Mouse (Mus musculus): ENCODE measurements around the gene Lrrc8d.

Lrrc8d gene

GRCm38 (mm10) chr5:105699141-105700069 lies at the start of gene Lrrc8d:
Lrrc8d (plus strand) TSS chr5:105699969.
- peak; percentile 79 for DNase-seq (ENCODE audit: low spot score)

- peak; percentile 57 for DNase-seq (ENCODE audit: low spot score)
Measured at GRCm38 (mm10) chr5:105650728-105651479, 48.9 kb upstream of the Lrrc8d start.

DNA sequence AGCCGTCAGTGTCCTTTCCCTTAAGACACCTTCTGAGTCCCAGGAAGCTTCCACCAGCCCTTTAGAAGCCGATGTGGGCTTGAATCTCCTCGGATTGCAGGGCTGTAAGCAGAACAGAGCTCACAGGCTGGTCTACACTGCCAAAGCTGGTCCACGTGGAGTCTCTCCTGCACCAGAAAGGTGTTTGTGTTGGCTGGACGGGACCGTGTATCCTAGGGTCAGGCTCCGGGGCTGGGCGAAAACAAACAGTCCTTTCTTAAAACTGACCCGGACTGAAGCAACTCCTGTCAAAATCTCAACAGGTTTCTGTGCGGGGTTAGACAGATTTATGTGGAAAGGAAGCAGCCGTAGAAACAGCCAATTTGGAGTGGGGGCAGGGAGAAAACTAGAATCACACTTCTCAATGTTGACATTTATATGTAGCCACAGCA lies 48.2 kb upstream of the Lrrc8d start:
- peak; percentile 57 for DNase-seq (ENCODE audit: low spot score)

DNA sequence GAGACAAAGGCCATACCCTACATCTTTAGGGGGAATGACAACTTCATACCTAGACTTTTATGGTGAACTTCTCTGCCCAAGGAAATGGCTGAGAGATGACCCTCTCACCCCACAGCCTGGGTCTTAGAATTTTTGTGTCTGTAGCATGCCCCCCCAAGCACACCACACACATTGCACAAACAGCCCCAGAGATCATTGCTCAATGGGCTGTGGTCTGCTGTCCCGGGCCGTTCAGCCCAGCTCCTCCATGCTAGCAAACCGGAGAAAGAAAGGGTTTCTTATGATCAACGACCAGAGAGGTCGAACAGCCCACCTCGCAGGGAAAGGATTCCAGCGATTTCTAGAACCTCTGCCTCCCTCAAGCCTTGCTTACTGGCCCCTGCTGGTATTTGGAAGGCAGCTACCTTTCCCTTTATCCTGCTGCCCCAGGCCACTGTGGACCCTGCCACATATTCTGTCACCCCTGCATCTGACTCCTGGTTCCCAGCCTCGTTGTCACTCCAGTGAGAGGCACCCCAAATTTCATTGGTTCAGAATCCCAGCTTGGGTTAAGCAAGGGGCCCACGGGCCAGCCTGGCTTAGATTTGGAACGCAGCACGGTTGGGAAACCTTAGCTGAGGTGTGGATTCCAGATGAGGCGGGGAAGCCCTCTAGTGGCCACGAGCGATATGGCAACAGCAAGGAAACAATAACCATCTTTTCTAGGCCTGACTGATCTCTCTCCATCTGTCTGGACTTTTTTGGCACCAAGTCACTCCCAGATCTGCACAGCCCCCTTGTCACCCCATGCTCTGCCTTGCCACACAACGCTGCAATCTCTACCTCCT lies 45.3 kb upstream of the Lrrc8d start:
- DNase-seq (ENCODE audit: low spot score) = peak; percentile 80

DNA sequence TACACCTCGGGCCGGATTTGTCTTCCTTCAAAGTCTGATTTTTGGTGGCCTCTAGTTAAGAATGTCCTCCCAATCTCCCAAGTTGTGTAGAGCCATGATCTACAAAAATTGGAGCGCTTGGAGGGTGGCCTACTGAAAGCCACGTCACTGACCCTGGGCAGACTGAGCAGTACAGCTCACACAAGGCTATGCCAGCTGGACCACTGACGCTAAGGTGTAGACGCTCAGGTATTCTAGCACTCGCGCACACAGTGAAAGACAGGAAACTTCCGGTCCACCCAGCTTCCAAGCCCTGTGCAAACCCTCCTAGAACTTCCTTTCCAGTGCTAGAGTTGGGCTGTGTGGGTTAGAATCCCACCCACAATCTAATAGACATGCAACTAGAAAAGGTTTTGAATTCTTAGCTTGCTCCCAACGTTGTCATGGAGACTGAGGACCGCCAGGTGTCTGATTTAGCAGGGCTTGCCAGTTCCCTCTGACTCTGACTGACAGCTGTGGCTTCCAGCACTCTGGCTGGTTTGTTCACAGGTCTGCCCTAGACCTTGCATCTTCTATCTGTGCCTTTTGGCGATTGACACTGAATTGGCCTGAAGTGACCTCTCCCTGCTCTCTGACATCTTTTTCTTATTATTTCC lies 44.6 kb upstream of the Lrrc8d start:
- no peak for DNase-seq (ENCODE audit: low spot score)

GRCm38 (mm10) chr5:105661894-105662293 lies 37.9 kb upstream of the Lrrc8d start:
- no peak for DNase-seq (ENCODE audit: low spot score)

- no peak for DNase-seq (ENCODE audit: low spot score)
Measured at GRCm38 (mm10) chr5:105666930-105667329, 32.8 kb upstream of the Lrrc8d start.

DNA sequence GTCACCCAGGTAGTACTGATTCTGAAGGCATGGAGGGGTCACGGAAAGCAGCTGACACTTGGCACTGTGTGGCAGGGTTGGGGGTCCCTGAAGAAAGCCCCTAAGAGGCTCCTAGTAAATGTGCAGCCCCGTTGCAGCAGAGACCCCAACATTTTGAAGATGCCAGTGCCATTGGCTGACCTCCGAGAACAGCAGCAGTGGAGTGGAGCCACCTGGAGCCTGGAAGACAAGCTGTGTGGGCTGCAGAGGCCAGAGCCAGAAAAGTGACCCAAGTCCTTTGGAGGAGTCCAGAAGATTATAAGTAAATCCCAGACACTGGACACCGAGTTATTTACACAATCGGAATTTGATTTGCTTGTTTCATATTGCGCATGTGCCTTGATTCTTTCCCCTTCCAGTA lies 32.4 kb upstream of the Lrrc8d start:
- DNase-seq (ENCODE audit: low spot score) = no peak

DNA sequence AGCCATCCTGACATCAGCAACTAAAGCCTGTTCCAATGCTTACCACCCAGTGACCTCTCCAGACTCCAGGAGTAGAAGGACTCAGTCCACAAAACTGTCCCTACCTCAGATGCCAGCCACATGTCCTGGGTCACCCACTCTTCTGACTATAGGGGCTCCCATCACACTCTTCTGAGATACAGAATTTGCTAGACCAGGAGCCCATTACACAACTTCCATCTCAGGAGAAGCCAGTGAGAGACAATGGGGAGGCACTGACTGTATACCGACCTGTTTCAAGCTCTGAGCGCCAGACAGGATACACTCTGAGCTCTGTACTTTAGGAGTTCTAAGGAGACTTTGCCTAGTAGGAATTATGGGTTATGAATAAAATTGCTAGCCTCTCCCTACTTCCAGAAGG lies 30.7 kb upstream of the Lrrc8d start:
- no peak for DNase-seq (ENCODE audit: low spot score)

DNA sequence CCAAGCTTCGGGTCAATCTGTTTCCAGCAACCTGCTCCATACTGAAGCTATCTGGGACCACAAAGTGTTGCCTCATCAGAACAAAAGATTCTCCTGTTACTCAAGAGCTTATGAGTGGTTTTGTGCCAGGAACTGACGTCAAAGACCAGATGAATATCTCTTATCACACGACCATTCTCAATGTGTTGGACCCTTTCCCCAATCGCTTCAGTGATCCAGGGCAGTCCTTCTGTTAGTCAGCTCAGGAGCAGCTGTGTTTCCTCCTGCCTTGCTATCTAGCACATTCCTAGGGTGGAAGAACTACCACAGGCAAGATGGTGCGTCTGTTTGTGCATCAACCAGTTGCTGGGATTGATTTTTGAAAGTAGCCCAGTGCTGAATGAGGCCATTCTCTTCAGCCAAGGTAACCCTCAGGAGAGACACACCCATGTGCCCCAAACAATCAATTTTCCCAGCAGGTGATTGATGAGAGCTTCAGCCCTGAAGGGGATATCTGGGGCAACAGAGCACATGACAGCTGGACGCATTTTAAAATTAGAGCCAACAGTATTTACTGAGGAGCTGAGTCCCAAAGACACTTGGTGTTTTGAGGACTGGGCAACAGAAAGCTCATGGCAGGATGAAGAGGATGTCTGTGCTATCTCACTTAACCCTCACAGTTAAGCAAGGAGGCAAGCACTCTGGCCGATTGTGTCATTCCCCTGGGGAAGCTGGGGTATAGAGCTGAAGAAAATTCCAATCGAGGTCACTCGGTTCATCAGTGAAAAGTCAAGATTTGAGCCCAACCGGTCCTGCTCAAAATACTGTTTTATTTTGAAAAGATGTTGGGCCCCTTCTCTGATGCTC lies 30.0 kb upstream of the Lrrc8d start:
- DNase-seq (ENCODE audit: low spot score) = no peak

- DNase-seq (ENCODE audit: low spot score) = no peak
Measured at GRCm38 (mm10) chr5:105672332-105672731, 27.4 kb upstream of the Lrrc8d start.

DNA sequence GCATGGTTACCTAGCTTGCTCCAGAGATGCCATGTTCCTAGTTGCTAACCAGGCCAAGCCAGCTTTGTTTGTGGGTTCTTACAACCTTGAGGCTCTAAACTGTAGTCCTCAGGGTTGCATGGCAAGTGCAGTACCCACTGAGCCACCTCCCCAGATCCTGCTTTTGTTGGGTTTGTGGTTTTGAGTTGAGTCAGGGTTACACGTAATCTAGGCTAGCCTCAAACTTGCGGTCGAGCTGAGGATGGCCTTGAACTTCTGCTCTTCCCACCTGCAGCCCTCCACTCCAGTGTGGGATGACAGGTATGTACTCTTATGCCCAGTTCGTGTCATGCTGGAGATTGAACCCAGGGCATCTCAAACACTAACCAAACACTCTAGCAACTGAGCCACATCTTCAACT lies 24.3 kb upstream of the Lrrc8d start:
- DNase-seq (ENCODE audit: low spot score) = no peak

DNA sequence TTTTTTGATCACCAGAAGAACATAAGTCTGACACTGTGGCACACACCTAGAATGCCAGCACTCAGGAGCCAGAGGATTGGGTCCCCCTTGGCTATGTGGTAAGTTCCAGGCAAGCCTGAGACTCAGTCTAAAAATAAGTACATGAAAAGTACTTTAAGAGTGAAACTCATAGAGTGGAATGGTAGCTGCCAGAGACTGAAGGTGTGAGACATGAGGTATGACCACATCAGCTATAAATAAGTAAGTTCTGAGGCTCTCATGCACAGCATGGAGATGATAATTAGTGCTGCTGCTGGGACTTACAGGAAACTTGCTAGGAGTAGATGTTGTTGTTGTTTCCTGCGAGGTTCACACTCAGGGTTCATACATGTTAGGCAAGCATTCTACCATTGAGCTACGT lies 22.7 kb upstream of the Lrrc8d start:
- no peak for DNase-seq (ENCODE audit: low spot score)

DNA sequence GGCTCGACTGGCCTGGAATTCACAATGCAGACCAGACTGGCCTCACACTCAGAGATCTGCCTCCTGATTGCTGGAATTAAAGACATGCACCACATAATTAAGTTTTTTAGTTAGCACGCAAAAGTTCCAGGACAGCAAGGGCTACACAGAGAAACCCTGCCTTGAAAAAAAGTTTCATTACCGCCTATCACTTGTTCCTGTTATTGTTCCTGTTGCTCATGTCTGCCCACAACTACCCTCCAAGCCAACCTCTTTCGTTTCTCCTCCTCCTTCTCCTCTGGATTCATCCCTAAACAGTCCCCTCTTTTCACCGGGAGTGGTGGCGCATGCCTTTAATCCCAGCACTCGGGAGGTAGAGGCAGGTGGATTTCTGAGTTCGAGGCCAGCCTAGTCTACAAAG lies 21.5 kb upstream of the Lrrc8d start:
- no peak for DNase-seq (ENCODE audit: low spot score)

DNA sequence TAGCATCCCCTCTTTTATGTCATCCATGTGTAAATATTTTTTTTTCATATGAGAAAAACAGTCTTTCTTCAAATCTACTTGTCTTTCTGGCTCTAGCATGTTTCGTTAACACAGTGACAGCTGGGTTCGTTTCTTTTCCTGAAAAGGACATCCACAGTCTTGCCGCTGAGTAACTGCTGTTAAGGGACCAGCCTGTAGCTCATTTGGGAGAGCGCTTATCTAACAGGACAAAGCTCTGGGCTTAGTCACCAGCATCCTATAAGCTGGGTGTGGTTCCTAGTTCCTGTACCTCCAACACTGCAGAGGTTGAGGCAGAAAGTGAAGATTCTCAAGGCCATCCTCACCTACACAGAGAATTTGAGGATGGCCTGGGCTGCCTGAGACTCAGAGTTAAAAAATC lies 20.5 kb upstream of the Lrrc8d start:
- no peak for DNase-seq (ENCODE audit: low spot score)

- no peak for DNase-seq (ENCODE audit: low spot score)
Measured at GRCm38 (mm10) chr5:105679921-105680843, 19.6 kb upstream of the Lrrc8d start.

- DNase-seq (ENCODE audit: low spot score) = no peak
Measured at GRCm38 (mm10) chr5:105682143-105682611, 17.6 kb upstream of the Lrrc8d start.

DNA sequence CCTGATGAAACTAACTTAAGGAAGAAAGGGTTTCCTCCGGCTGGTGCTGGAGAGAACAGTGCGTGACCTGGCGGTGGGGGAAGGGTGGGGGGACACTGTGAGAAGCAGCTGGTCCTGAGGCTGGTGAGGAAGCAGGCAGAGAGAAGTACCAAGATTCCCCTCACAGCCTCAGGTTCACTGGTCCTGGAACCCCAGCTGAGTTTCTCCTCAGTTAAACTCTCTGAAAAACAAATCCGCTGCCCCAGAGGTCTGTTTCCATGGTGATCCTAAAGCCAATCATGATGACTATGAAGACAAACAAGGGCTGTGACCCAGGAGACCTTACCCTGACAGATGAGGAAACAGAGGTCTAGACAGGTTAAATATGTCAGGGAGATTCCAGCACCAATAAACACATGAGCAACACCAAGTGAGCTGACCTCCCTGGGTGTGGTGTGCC lies 15.8 kb upstream of the Lrrc8d start:
- no peak for DNase-seq (ENCODE audit: low spot score)

GRCm38 (mm10) chr5:105684861-105685600 lies 14.7 kb upstream of the Lrrc8d start:
- peak; percentile 86 for DNase-seq (ENCODE audit: low spot score)
